Mouse (Mus musculus): ENCODE results near the gene Egfr.

Gene Egfr

GRCm38 (mm10) chr11:16752007-16752348 lies at the start of gene Egfr:
Gene Egfr (plus strand): TSS chr11:16752203.
- no peak for DNase-seq (ENCODE audit: low read depth)

GRCm38 (mm10) chr11:16703221-16703620 lies 48.8 kb upstream of the Egfr start:
- DNase-seq (ENCODE audit: low read depth), result no peak

DNA sequence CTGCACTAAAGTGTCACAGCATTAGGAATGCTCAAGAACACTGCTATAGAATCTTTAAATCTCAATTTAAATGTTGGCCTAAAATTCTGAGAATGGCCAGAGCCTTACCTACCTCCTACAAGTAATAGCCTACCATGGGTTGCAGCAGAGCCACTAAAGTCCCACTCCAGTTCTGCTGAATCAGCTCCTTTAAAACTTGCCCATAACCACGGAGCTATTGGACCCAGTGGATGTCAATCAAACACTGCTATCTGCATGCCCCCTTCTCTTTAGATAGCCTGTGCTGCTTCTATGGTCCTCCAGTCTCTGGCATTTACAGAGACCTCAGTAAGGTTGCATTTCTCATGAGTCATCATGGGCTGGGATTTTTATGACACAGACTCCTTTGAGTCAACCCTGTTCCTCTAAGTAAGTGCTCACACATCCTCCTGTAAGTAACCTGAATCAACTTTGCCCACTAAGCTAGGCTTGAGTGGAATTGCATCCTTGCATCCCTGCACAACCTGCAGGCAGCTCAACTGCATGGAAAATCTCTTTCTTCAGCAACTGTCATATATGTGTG lies 16.8 kb upstream of the Egfr start:
- no peak for DNase-seq (ENCODE audit: low read depth)

DNA sequence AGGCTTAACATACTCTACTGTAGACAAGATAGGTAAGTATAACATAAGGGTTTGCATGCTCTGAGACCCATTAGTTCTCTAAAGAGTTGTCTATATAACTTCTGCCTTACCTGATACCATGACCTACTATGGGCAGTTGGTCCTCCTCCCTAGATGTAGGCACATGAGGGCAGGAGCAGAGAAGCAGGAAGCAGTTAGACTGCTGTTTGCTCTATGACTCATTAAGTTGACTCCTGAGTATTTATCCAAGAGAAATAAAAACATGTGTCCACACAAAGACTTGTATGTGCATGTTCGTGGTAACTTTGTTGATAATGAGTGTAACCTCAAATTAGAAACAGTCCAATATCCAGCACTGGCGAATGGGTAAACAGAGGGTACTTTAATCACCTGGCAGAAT lies 14.7 kb upstream of the Egfr start:
- no peak for DNase-seq (ENCODE audit: low read depth)

DNA sequence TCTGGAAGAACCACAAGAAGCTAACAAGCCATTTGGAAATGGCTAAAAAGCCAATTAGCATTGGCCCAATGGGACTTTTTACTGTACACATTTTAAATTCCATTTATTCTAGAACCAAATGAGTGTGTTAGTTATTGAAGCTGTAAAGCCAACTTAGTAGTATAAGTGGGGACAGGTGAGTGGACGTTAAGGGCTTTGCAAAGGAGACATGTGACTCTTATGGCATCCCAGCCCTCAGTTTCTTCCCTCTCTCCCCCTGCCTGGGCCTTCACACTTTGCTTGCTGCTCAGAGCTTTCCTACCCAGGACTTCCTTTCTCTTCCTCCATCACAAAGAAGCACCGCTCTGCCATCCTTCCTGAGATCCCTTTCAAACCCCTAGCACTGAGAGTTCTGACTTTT lies 13.3 kb upstream of the Egfr start:
- no peak for DNase-seq (ENCODE audit: low read depth)

DNA sequence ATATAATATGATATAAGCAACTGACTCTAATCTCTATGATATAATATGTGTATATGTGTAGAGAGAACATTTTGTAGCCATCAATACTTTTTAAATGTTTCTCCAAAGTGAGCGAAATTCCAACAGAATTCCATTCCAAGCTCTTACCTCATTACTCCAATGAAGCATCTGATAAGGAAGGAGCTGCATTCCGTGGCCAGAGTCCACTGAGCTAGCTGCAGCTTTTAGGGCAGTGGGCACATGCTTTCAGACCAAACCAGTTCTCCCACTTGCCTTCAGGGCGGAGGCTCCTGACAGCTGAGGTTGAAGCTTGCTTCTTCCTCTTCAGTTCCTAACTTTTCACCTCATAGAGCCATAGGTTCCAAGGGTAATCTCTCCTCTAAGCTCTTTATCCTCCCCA lies 12.8 kb upstream of the Egfr start:
- no peak for DNase-seq (ENCODE audit: low read depth)

- no peak for DNase-seq (ENCODE audit: low read depth)
Observed at GRCm38 (mm10) chr11:16740691-16741611, 11.1 kb upstream of the Egfr start.

- DNase-seq (ENCODE audit: low read depth), result no peak
Observed at GRCm38 (mm10) chr11:16742251-16742650, 9.8 kb upstream of the Egfr start.

DNA sequence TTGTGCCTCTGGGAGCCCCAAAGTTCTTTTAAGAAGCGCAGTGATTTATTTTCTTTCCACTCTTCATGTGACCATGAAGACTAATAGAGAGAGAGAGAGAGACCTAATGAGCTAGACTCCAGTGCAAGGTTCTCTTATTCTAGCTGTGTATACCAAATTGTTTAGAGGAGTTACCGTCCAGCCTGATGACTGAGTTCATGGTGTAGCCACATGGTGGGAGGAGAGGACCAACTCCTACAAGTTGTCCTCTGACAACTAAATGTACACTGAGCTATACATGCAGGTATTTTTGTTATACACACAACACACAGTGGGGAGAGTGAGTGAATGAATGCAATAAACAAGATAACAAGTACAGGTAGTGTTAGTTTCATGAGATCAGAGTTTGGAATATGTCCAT lies 9.2 kb upstream of the Egfr start:
- no peak for DNase-seq (ENCODE audit: low read depth)

DNA sequence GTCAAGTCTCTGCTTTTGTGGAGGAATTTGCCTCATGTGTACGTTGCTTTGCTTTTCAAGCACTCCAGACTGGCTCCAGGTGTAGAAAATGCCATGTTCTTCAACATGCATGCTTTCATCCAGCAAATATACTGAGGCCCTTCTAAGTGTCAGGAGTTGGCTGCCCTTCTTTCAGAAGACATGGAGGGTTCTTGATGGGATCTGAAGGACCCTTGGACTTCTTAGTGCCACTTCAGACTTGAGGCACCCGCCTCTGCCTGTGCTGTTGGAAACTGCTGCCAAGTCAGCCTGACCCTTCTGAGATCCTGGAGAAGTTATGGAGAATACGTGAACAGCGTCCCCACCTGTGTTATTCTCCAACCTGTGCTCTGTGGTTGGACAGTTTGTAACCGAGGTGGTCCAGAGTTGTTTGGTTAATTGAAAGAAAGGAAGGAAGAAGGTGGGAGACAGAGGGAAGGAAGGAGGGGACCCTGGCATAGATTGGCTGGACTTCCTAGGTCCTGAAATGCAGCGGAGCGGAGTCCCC lies 483 bp upstream of the Egfr start:
- no peak for DNase-seq (ENCODE audit: low read depth)

DNA sequence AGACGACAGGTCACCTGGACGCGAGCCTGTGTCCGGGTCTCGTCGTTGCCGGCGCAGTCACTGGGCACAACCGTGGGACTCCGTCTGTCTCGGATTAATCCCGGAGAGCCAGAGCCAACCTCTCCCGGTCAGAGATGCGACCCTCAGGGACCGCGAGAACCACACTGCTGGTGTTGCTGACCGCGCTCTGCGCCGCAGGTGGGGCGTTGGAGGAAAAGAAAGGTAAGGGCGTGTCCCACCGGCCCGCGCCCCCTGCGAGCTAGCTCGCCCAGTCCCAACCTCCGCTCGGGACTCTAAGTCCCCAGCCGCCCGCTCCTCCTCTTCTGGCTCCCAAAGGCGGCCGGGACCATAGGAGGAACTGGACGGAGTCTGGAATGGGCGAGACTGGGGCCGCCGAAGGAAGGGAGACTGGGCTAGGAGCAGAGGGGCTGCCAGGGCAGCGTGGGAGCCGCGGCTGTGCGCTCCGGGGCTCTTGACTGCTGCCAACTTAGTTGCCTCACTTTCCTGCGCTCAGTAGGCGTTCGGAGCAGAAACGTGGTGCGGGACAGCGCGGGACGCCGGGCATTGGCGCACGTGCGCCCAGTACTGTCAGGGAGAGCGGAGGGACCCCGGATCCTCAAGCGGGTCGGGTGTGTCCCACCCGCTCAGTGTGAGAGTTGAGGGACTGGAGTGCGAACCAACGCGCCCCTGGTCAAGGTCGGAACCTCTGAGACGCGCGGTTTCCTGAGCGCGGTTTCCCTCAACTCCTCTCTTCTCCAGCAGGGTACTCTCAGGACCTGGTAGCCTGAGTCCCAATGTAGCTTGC lies 548 bp downstream of the Egfr start:
- DNase-seq (ENCODE audit: low read depth), result no peak

DNA sequence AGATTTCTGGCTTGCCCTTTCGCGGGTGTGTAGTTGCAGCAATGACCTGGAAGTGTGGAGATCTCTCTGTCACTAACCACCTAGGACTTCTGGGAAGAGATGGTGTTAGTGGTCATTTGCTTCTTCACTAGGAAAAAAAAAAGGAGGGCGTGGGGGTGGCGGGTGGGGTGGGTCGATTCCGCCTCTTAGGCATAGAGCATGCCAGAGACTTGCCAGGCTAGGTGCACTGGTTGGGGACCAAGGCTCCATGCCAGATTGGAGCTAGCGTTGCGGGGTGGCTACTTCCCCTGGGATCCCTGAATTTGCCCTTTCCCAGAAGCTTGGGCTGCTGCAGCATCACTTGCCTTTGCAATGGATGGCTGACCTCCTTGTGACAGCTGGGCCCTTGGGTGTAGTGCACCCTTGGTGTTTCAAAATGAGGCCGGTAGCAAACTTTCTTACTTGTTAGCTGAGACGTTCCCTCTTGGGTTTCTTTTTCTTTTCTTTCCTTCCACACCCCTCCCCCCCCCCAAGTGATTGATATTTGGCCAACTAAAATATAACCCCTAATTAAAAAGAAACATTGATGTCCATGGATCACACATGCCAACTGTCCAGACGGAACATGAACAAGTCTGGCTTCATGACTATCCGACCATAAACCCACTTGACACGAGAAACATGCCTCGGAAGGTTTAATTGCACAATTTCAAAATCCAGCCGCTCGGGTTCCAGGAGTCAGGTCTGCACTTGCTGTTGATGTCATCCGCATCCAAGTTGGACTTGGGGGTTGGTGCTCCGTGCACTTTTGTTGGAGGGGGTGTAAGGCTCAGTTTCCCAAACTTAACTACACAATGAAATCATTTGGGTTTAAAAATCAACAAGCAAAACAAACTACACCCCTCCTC lies 1.4 kb downstream of the Egfr start:
- no peak for DNase-seq (ENCODE audit: low read depth)

- no peak for DNase-seq (ENCODE audit: low read depth)
Observed at GRCm38 (mm10) chr11:16759930-16760329, 7.9 kb downstream of the Egfr start.

DNA sequence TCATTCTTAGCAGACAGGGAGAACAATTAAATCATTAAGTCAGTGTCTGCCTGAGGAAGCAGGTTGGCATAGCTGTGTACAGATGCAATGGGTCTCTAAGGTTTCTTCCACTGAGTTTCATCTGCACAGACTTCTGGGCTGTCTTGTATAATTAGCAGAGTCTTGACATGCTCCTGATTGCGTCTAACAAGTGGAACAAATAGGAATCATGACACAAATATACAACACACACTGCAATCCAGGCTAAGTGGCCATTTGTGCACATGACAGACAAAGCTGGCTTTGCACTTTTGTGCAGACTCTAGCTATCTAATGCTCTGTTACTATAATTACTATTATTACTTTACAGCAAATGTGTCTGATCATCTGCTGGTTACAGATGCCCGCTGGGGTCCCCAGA lies 9.2 kb downstream of the Egfr start:
- no peak for DNase-seq (ENCODE audit: low read depth)

- no peak for DNase-seq (ENCODE audit: low read depth)
Observed at GRCm38 (mm10) chr11:16766038-16766815, 14.2 kb downstream of the Egfr start.

- peak; percentile 16 for DNase-seq (ENCODE audit: low read depth)
Observed at GRCm38 (mm10) chr11:16767984-16768383, 16.0 kb downstream of the Egfr start.

DNA sequence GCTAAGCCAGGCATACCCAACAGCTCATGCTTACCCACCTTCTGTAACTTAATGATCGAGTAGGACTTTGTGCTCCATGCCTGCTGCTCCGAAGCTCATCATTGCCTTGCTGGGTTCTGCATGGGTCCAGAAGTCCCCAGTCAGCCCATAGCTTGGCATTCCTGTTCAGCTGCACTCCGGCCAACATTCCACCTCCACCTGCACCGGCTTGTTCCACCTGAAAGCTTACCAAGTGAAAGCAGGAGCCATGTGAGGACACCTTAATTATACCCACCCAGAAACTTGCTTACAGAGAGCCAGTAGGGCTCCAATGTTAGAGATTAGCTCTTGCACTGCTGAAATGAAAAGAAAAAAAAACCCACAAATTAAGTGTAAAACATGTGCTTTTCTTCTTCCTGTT lies 17.3 kb downstream of the Egfr start:
- no peak for DNase-seq (ENCODE audit: low read depth)

DNA sequence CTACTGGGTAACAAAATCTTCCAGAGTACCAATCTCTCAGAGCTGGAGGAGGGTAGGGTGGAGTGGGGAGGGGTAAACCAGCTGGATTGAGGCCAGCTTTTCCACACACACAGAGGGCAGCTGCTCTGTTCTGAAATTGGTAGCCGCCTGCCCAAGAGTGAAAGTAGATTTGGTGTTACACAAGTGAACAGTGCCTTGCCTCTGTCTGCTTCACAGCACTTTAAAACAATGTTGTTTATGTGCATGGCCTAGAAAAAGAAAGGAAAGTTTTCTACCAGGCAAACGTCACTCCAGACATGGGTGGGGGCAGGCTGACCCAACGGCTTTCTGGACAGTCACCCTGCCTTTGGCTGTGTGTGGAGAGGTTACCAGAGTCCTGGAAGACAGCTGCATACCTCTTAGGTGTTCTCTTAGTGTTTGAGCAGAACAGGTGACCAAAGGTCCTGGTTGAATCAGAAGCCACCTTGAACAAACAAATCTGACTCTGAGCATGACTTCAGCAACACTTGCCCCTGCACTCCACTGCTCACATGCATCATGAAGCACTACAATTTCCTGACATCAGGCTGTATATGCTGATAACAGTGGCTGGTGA lies 17.8 kb downstream of the Egfr start:
- DNase-seq (ENCODE audit: low read depth), result no peak

GRCm38 (mm10) chr11:16770966-16771365 lies 19.0 kb downstream of the Egfr start:
- DNase-seq (ENCODE audit: low read depth), result no peak

- DNase-seq (ENCODE audit: low read depth), result no peak
Observed at GRCm38 (mm10) chr11:16772717-16773116, 20.7 kb downstream of the Egfr start.

- DNase-seq (ENCODE audit: low read depth), result no peak
Observed at GRCm38 (mm10) chr11:16776967-16777366, 25.0 kb downstream of the Egfr start.
